Mouse (Mus musculus): ENCODE results near the gene Ugt1a9. TPM values are rescaled to one million over a fixed set of nuclear protein-coding genes. Genes with fewer than 3 reads are reported as not detected.
A peak's percentile ranks its signal among the peaks of the same experiment; 100 is the strongest.

Ugt1a9 gene
- polyA plus RNA-seq, 1 experiment from 2014 or later: not detected

DNA sequence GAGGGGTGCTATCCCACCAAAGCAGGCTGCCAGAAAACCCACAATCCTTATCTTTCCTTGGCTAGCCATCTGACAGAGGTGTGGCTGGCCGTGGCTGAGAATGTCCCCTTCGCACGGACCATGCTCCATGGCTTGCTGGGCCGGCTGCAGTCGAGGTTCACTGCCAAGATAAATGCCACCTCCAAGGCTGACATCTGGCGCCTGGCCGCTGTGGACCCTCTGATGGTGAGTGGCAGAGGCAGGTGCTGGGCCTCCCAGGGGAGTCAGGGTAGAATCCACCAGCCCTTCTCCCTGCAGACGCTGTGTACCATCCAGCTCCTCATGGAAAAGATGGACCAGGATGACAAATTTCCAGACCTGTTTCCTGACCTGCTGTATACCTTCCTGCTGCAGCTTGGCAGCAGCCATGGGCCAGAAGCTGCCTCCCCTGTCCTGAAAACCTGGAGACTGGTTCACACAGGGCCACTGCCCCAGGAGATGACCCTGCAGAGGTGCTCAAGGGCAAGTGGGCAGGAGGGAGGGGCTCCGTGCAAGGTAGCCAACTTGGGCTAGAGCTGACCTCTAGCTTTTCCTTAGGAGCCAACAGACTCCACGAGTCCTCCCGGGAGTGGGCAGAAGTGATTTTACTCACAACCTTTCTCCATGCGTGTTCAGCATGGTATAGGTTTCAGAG is 184.3 kb downstream of the Ugt1a9 start:
- Histone ChIP-seq H3K4me3 (ENCODE audit: low read length) (no peak overlapping the region), H3K4me1 (replicated peaks; ENCODE audit: control insufficient read depth, insufficient read depth, low read length) (no peaks in the 10 kb centered on the region), H3K36me3 (ENCODE audit: control insufficient read depth, insufficient read depth, low read length) (peaks cover 4% of the 10 kb centered on the region; the same call in 1 of the 2 replicates), H3K27ac (ENCODE audit: low read length) (no peak overlapping the region), H3K9ac (ENCODE audit: low read length) (no peak overlapping the region), H3K9me3 (ENCODE audit: control insufficient read depth, low read length) (peaks cover 31% of the 10 kb centered on the region), H3K27me3 (ENCODE audit: control insufficient read depth, insufficient read depth, low read depth, low read length) (no peaks in the 10 kb centered on the region), H3K4me2 (ENCODE audit: low read depth, low read length) (no peak overlapping the region)
- ATAC-seq (ENCODE audit: low read depth): no peak
- 80% methylated on average over 12 of the region's 12 CpGs for WGBS

DNA sequence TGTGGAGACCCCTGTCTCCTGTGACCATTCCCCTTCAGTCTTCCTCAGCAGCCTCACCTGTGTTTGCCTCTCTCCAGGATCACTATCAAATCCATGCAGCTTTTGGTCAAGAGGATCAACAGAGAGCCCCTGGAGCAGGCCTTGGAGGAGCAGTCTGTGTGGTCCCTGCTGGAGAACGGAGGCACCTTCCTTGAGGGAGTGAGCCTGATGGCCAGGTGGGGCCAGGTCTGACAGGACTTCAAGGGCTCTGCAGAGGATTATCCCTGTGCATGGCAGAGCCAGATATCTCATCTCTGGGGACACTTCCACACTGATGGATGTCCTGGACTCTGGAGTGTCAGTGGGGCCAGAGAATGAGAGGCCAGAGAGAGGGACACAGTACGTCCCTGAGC is 184.9 kb downstream of the Ugt1a9 start:
- WGBS: 47% methylated on average over 2 of the region's 2 CpGs
- H3K9ac ChIP-seq (ENCODE audit: low read length): no peak overlapping the region
- H3K36me3 ChIP-seq (ENCODE audit: control insufficient read depth, insufficient read depth, low read length): peaks cover 10% of the 10 kb centered on the region
- no peak overlapping the region for H3K4me3 ChIP-seq (ENCODE audit: low read length)
- no peak overlapping the region for H3K27ac ChIP-seq (ENCODE audit: low read length)
- H3K27me3 ChIP-seq (ENCODE audit: control insufficient read depth, insufficient read depth, low read depth, low read length): no peaks in the 10 kb centered on the region
- no peaks in the 10 kb centered on the region for H3K4me1 ChIP-seq (replicated peaks; ENCODE audit: control insufficient read depth, insufficient read depth, low read length)
- no peak for ATAC-seq (ENCODE audit: low read depth)
- H3K4me2 ChIP-seq (ENCODE audit: low read depth, low read length): no peak overlapping the region
- H3K9me3 ChIP-seq (ENCODE audit: control insufficient read depth, low read length): peaks cover 26% of the 10 kb centered on the region

DNA sequence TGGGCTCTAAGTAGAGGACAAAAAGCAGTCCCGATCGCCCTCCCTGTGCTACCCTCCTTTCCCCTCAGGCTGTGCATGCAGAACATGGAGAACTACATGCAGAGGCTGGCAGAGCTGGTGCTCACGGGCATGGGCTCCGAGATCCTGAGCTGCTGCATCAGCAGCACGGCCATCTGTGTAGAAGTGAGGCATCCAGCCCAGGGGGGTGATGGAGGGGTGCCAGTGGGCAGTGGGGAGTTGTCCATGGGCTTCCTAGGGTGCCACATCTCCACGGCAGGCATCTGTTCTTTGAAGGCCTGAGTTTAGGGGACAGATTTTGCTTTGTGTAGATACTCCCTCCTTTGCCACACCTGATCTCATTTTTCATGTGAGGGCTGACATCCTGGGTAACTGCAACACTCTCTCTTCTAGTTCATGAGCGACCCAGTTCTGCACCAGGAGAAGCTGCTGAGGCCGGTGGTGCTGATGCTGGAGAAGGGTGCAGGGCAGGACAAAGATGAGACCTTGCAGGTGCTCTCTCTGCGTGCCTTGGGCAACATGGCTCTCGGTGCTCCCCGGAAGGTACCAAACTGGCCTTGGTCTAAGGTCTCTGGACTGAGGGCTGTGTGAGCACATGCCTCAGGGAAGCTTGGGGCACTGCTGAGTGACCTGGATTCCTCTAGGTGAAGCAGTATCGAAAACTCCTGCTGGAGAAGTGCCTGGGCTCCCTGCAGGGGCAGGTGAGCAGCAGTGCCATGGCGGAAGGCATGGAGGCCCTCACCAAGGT is 185.6 kb downstream of the Ugt1a9 start:
- Histone ChIP-seq H3K27me3 (ENCODE audit: control insufficient read depth, insufficient read depth, low read depth, low read length) (no peaks in the 10 kb centered on the region), H3K4me2 (ENCODE audit: low read depth, low read length) (no peak overlapping the region), H3K9me3 (ENCODE audit: control insufficient read depth, low read length) (peaks cover 19% of the 10 kb centered on the region; the same call in 1 of the 2 replicates), H3K4me3 (ENCODE audit: low read length) (no peak overlapping the region), H3K27ac (ENCODE audit: low read length) (no peak overlapping the region), H3K36me3 (ENCODE audit: control insufficient read depth, insufficient read depth, low read length) (peaks cover 17% of the 10 kb centered on the region), H3K4me1 (replicated peaks; ENCODE audit: control insufficient read depth, insufficient read depth, low read length) (no peaks in the 10 kb centered on the region), H3K9ac (ENCODE audit: low read length) (no peak overlapping the region)
- no peak for ATAC-seq (ENCODE audit: low read depth)
- WGBS: 76% methylated on average over 13 of the region's 13 CpGs

DNA sequence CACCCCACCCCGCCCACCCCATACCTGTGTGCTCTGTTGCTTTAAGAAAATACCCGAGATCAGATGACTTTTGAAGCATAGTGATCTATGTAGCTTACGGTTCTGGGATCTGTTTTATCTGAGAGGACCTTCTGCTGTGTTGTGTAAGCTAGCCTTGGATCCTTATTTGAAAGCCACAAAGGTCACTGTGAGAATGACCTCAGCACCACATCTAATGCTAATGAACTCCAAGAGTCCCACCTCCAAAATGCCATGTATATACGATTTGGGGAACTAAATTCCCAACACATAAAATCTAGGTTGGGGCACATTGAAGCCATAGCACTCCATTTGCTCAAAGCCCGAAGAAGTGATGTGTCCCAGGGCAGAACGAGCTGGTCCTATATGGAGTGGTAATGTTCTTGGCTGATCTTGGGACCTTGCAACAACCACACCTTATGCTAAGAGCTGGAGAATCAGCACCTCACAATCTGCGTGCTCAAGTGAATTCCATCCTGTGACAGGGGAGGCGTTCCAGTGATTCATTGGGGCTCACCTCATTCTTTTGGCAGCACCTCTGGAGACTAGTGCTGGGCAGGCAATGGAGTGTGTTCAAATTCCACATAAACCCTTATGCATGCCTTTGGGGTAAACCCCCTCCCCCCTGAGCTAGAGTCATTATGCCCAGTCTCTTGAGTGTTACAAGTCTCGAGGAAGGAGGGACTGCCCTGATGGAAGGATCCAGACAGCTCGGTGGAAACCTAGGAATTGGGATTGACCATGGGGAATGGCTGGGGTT is 186.5 kb downstream of the Ugt1a9 start:
- Histone ChIP-seq H3K4me3 (ENCODE audit: low read length) (no peak overlapping the region), H3K4me1 (replicated peaks; ENCODE audit: control insufficient read depth, insufficient read depth, low read length) (no peaks in the 10 kb centered on the region), H3K4me2 (ENCODE audit: low read depth, low read length) (no peak overlapping the region), H3K9ac (ENCODE audit: low read length) (no peak overlapping the region), H3K27me3 (ENCODE audit: control insufficient read depth, insufficient read depth, low read depth, low read length) (no peaks in the 10 kb centered on the region), H3K36me3 (ENCODE audit: control insufficient read depth, insufficient read depth, low read length) (peaks cover 26% of the 10 kb centered on the region), H3K27ac (ENCODE audit: low read length) (no peak overlapping the region), H3K9me3 (ENCODE audit: control insufficient read depth, low read length) (peaks cover 16% of the 10 kb centered on the region; the same call in 1 of the 2 replicates)
- WGBS: 71% methylated on average over 10 of the region's 10 CpGs
- ATAC-seq (ENCODE audit: low read depth): no peak

DNA sequence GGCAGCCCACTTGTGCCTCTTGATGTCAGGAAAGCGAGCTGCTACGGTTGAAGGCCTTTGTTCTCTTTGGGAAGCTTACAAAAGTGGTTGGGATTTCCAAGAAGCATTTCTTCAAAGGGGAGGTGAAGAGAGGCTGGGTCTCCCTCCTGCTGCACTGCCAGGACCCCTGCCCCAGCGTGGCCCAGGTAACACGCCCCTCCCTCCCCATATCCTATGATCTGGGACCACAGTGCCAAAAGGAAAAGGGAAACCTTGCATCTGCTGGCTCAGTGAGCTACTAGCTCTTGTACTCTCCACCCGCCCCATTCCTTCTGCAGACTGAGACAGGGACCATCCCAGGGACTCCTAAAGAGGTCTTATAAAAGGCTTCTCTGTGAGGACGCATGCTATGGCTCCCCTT is 187.1 kb downstream of the Ugt1a9 start:
- H3K4me1 ChIP-seq (replicated peaks; ENCODE audit: control insufficient read depth, insufficient read depth, low read length): no peaks in the 10 kb centered on the region
- no peak overlapping the region for H3K27ac ChIP-seq (ENCODE audit: low read length)
- H3K4me3 ChIP-seq (ENCODE audit: low read length): no peak overlapping the region
- H3K9ac ChIP-seq (ENCODE audit: low read length): no peak overlapping the region
- H3K36me3 ChIP-seq (ENCODE audit: control insufficient read depth, insufficient read depth, low read length): peaks cover 32% of the 10 kb centered on the region
- no peak for ATAC-seq (ENCODE audit: low read depth)
- 79% methylated on average over 6 of the region's 6 CpGs for WGBS
- no peaks in the 10 kb centered on the region for H3K27me3 ChIP-seq (ENCODE audit: control insufficient read depth, insufficient read depth, low read depth, low read length)
- H3K4me2 ChIP-seq (ENCODE audit: low read depth, low read length): no peak overlapping the region
- H3K9me3 ChIP-seq (ENCODE audit: control insufficient read depth, low read length): peaks cover 11% of the 10 kb centered on the region; the same call in 1 of the 2 replicates

DNA sequence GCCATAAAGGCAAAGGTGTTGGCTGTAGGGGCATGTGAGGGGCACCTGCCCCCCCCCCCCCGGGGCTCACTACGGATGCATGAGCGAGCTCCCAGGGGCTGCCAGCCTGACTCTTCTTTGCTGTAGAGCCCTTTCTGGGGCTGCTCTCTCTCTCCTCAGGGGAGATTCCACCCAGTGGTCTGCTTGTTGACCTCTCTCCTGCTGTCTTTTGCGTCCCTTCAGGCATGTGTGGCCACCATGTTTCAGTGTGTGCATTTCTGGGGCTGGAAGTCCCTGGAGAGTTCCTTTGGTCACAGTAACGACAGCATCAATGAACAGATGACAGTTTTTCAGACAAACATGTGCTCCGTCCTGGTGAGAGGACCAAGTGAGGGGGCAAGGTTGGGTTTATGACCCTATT is 187.8 kb downstream of the Ugt1a9 start:
- no peak for ATAC-seq (ENCODE audit: low read depth)

DNA sequence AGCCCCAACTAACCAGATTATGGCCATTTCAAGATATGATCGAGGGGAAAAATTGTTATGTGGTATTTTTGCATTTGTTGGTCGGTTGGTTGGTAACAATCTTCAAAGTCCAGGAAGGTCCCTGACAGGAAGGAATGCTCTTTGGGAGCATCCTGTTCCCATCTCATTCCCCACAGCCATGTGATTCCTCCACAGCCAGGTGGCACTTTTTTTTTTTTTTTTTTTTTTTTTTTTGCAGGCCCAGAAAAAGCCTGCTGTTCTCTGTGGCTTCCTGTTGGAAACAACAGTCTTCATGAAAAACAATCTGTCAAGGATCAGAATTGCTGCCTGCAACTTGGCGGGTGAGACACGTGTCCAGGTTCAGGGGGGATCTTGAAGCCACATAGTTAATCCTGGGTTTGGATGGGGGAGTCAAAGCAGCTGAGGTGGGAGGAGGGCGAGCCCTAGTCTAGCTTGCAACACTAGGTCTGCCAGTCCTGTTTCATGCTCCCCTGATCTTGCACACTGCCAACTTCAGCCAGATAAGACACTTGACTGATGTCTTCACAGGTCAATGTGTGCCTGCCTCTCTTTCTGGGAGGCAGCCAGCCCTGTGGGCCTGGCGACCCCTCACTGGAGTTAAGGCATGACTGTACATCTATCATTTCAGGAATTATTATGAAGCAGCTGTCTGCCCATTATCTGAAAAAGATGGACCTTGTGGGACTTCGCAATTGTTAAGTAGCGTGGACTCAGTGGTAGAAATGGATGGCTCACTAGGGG is 188.5 kb downstream of the Ugt1a9 start:
- no peak overlapping the region for H3K27ac ChIP-seq (ENCODE audit: low read length)
- no peak overlapping the region for H3K4me2 ChIP-seq (ENCODE audit: low read depth, low read length)
- H3K9ac ChIP-seq (ENCODE audit: low read length): no peak overlapping the region
- H3K4me3 ChIP-seq (ENCODE audit: low read length): no peak overlapping the region
- peak; percentile 11; the same call in 1 of the 2 replicates for ATAC-seq (ENCODE audit: low read depth)
- H3K9me3 ChIP-seq (ENCODE audit: control insufficient read depth, low read length): peaks cover 11% of the 10 kb centered on the region; the same call in 1 of the 2 replicates
- no peaks in the 10 kb centered on the region for H3K4me1 ChIP-seq (replicated peaks; ENCODE audit: control insufficient read depth, insufficient read depth, low read length)
- 57% methylated on average over 8 of the region's 8 CpGs for WGBS
- no peaks in the 10 kb centered on the region for H3K27me3 ChIP-seq (ENCODE audit: control insufficient read depth, insufficient read depth, low read depth, low read length)
- peaks cover 46% of the 10 kb centered on the region for H3K36me3 ChIP-seq (ENCODE audit: control insufficient read depth, insufficient read depth, low read length)

More for the DNA sequence above, 187.8 kb downstream of the Ugt1a9 start:
- 63% methylated on average over 6 of the region's 6 CpGs for WGBS
- H3K4me2 ChIP-seq (ENCODE audit: low read depth, low read length): no peak overlapping the region
- H3K27ac ChIP-seq (ENCODE audit: low read length): no peak overlapping the region
- H3K36me3 ChIP-seq (ENCODE audit: control insufficient read depth, insufficient read depth, low read length): peaks cover 39% of the 10 kb centered on the region
- no peaks in the 10 kb centered on the region for H3K4me1 ChIP-seq (replicated peaks; ENCODE audit: control insufficient read depth, insufficient read depth, low read length)
- H3K9me3 ChIP-seq (ENCODE audit: control insufficient read depth, low read length): peaks cover 11% of the 10 kb centered on the region; the same call in 1 of the 2 replicates
- no peak overlapping the region for H3K9ac ChIP-seq (ENCODE audit: low read length)
- no peaks in the 10 kb centered on the region for H3K27me3 ChIP-seq (ENCODE audit: control insufficient read depth, insufficient read depth, low read depth, low read length)
- no peak overlapping the region for H3K4me3 ChIP-seq (ENCODE audit: low read length)

DNA sequence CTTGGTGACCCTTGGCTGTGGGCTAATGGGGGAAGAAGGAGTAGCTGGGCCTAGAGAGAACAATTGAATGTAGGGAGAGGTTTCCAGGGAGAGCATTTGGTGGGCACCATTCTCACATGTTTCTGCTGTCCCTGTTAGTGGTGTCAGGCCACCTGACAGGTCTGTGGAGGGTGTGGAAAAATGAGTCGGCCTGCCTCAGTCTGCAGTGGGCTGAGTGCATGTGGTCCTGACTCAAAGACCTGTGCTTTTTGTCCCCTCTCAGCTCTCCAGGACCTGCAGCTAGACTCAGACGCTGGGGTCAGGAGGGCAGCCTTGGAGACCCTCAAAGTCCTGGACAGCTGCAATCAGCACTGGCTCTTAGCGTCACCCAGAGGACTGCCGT is 189.0 kb downstream of the Ugt1a9 start:
- peaks cover 9% of the 10 kb centered on the region; the same call in 1 of the 2 replicates for H3K9me3 ChIP-seq (ENCODE audit: control insufficient read depth, low read length)
- H3K27ac ChIP-seq (ENCODE audit: low read length): no peak overlapping the region
- peaks cover 51% of the 10 kb centered on the region for H3K36me3 ChIP-seq (ENCODE audit: control insufficient read depth, insufficient read depth, low read length)
- no peak overlapping the region for H3K4me2 ChIP-seq (ENCODE audit: low read depth, low read length)
- ATAC-seq (ENCODE audit: low read depth): no peak
- 68% methylated on average over 4 of the region's 4 CpGs for WGBS
- H3K4me3 ChIP-seq (ENCODE audit: low read length): no peak overlapping the region
- no peaks in the 10 kb centered on the region for H3K4me1 ChIP-seq (replicated peaks; ENCODE audit: control insufficient read depth, insufficient read depth, low read length)
- no peaks in the 10 kb centered on the region for H3K27me3 ChIP-seq (ENCODE audit: control insufficient read depth, insufficient read depth, low read depth, low read length)
- no peak overlapping the region for H3K9ac ChIP-seq (ENCODE audit: low read length)
